Mouse (Mus musculus) C2C12 (cell line): ENCODE results near the gene Col23a1.

Experiments
- CTCF ChIP-seq: IDR thresholded peaks from one replicate; pipeline ENCODE4 v1.5.1; 2011; ENCODE audit not compliant: control insufficient read depth, insufficient read depth, insufficient read length
- MAX ChIP-seq: IDR thresholded peaks from one replicate; pipeline ENCODE4 v1.6.1; 2011; ENCODE audit warnings: mild to moderate bottlenecking, control low read depth
- MYOD1 ChIP-seq: IDR thresholded peaks from one replicate; pipeline ENCODE4 v1.6.1; 2011; ENCODE audit warnings: low read depth; ENCODE audit not compliant: control insufficient read depth, insufficient read length
- MYOG ChIP-seq: IDR thresholded peaks from one replicate; pipeline ENCODE4 v1.6.1; 2011; ENCODE audit not compliant: control insufficient read depth, insufficient read length; ENCODE audit errors: extremely low read depth
- USF1 ChIP-seq: IDR thresholded peaks from one replicate; pipeline ENCODE4 v1.6.1; 2011; ENCODE audit warnings: low read depth, mild to moderate bottlenecking, control low read depth, moderate library complexity

GRCm38 (mm10) chr11:51515346-51515745, 225.6 kb downstream of the Col23a1 start:
- TF ChIP-seq MYOD1 = no peak
- TF ChIP-seq MYOG = no peak
- TF ChIP-seq CTCF = no peak
- no peak for TF ChIP-seq MAX
- no peak for TF ChIP-seq USF1
